ENCODE assay signal across 7 mouse cellular contexts in genomic region chr9:116122969-116123589, GRCm38 (mm10). TPM values are rescaled to one million over a fixed set of nuclear protein-coding genes. Genes with fewer than 3 reads are reported as not detected.
DNase-seq lines count a peak whose midpoint lies in the region; ATAC-seq lines count a peak whose summit lies in the region.

No protein-coding gene starts in this region.

- H3K4me2 ChIP-seq in lung, embryonic 15.5 days: no peak overlapping the region
- H3K4me2 ChIP-seq in embryonic facial prominence, embryonic 14.5 days (ENCODE audit: low read depth, low read length): no peak overlapping the region
- H3K4me2 ChIP-seq in limb, embryonic 13.5 days (replicated peaks): no peak overlapping the region
- H3K4me2 ChIP-seq in stomach, embryonic 14.5 days (replicated peaks; ENCODE audit: low read depth, low read length): no peak overlapping the region

- WGBS in lung, embryonic 15.5 days: 24% methylated on average over 9 of the region's 9 CpGs
- 27% methylated on average over 9 of the region's 9 CpGs for WGBS in embryonic facial prominence, embryonic 14.5 days
- WGBS in limb, embryonic 13.5 days: 36% methylated on average over 9 of the region's 9 CpGs
- WGBS in stomach, embryonic 14.5 days: 19% methylated on average over 9 of the region's 9 CpGs

- H3K9ac ChIP-seq in lung, embryonic 15.5 days: no peak overlapping the region
- H3K9ac ChIP-seq in embryonic facial prominence, embryonic 14.5 days (ENCODE audit: low read depth, low read length): peak overlapping the region; percentile 36; the same call in 1 of the 2 replicates
- 0 out of 2 replicates have a peak overlapping the region, but pooled peaks have one; percentile 35 for H3K9ac ChIP-seq in limb, embryonic 13.5 days
- no peak overlapping the region for H3K9ac ChIP-seq in stomach, embryonic 14.5 days (replicated peaks; ENCODE audit: low read depth, low read length)

- DNase-seq in lung, postnatal 14 days: no peak
- DNase-seq in embryonic facial prominence, embryonic 14.5 days (ENCODE audit: low spot score): peak; percentile 88
- DNase-seq in urinary bladder, postnatal 36 days (ENCODE audit: low spot score in 2 of 2): no peak
- DNase-seq in cerebellum, postnatal 36 days: no peak

- H3K9me3 ChIP-seq in lung, embryonic 15.5 days: no peaks in the 10 kb centered on the region
- H3K9me3 ChIP-seq in embryonic facial prominence, embryonic 14.5 days (ENCODE audit: control insufficient read depth, low read length): no peaks in the 10 kb centered on the region
- H3K9me3 ChIP-seq in limb, embryonic 13.5 days: no peaks in the 10 kb centered on the region
- H3K9me3 ChIP-seq in stomach, embryonic 14.5 days (ENCODE audit: control insufficient read depth, low read depth, low read length): no peaks in the 10 kb centered on the region

- H3K27ac ChIP-seq in lung, embryonic 15.5 days: peak overlapping the region; percentile 76
- H3K27ac ChIP-seq in embryonic facial prominence, embryonic 14.5 days (replicated peaks; ENCODE audit: low read depth, low read length): peak overlapping the region; percentile 89
- H3K27ac ChIP-seq in limb, embryonic 13.5 days: peak overlapping the region; percentile 79
- H3K27ac ChIP-seq in stomach, embryonic 14.5 days (ENCODE audit: low read length): peak overlapping the region; percentile 94

- H3K36me3 ChIP-seq in lung, embryonic 15.5 days: peaks cover 62% of the 10 kb centered on the region
- H3K36me3 ChIP-seq in embryonic facial prominence, embryonic 14.5 days (ENCODE audit: control insufficient read depth, insufficient read depth, low read length): peaks cover 60% of the 10 kb centered on the region
- H3K36me3 ChIP-seq in limb, embryonic 13.5 days: peaks cover 80% of the 10 kb centered on the region
- peaks cover 37% of the 10 kb centered on the region for H3K36me3 ChIP-seq in stomach, embryonic 14.5 days (ENCODE audit: control insufficient read depth, insufficient read depth, low read length)

- H3K27me3 ChIP-seq in lung, embryonic 15.5 days: no peaks in the 10 kb centered on the region
- no peaks in the 10 kb centered on the region for H3K27me3 ChIP-seq in embryonic facial prominence, embryonic 14.5 days (replicated peaks; ENCODE audit: control insufficient read depth, insufficient read depth, low read length)
- no peaks in the 10 kb centered on the region for H3K27me3 ChIP-seq in limb, embryonic 13.5 days
- H3K27me3 ChIP-seq in stomach, embryonic 14.5 days (ENCODE audit: control insufficient read depth, insufficient read depth, low read length): no peaks in the 10 kb centered on the region

- H3K4me1 ChIP-seq in lung, embryonic 15.5 days: peaks cover 42% of the 10 kb centered on the region
- peaks cover 17% of the 10 kb centered on the region for H3K4me1 ChIP-seq in embryonic facial prominence, embryonic 14.5 days (ENCODE audit: control insufficient read depth, insufficient read depth, low read length)
- H3K4me1 ChIP-seq in limb, embryonic 13.5 days: peaks cover 40% of the 10 kb centered on the region
- H3K4me1 ChIP-seq in stomach, embryonic 14.5 days (ENCODE audit: control insufficient read depth, insufficient read depth, low read length): peaks cover 16% of the 10 kb centered on the region; the same call in 1 of the 2 replicates

- ATAC-seq in lung, embryonic 15.5 days (ENCODE audit: borderline replicate concordance, extremely low read depth, low FRiP score, low TSS enrichment): peak; percentile 81
- ATAC-seq in embryonic facial prominence, embryonic 14.5 days (ENCODE audit: low read depth): peak; percentile 86
- ATAC-seq in limb, embryonic 13.5 days (ENCODE audit: low FRiP score, low read depth): peak; percentile 71
- ATAC-seq in stomach, embryonic 14.5 days (ENCODE audit: insufficient number of reproducible peaks, insufficient read depth, low FRiP score, low read depth): peak; percentile 82

- no peak overlapping the region for H3K4me3 ChIP-seq in lung, embryonic 15.5 days
- no peak overlapping the region for H3K4me3 ChIP-seq in embryonic facial prominence, embryonic 14.5 days (ENCODE audit: low read depth, low read length)
- no peak overlapping the region for H3K4me3 ChIP-seq in limb, embryonic 13.5 days
- H3K4me3 ChIP-seq in stomach, embryonic 14.5 days (ENCODE audit: low read depth, low read length): no peak overlapping the region

RNA-seq across cellular contexts. Expression of gene Tgfbr2, which starts 52.1 kb away (rescaled TPM):
- 51.4 and 53.1 TPM in 2 replicates for polyA plus RNA-seq in lung, embryonic 15.5 days (2015; fragmentation: Nextera tagmentation; extraction: Ambion mirVana)
- polyA plus RNA-seq in embryonic facial prominence, embryonic 14.5 days (2014; fragmentation: Nextera tagmentation; extraction: Ambion mirVana): 49.7 and 53.0 TPM in 2 replicates
- 39.5 and 43.1 TPM in 2 replicates for polyA plus RNA-seq in limb, embryonic 13.5 days (2015; fragmentation: Nextera tagmentation; extraction: Ambion mirVana)
- polyA plus RNA-seq in stomach, embryonic 14.5 days (2014; fragmentation: Nextera tagmentation; extraction: Ambion mirVana): 36.9 and 38.2 TPM in 2 replicates

Comparison
In these comparisons a context has a peak if more than half of its experiments do, and no peak if none do; other contexts are left out.
1. H3K9ac ChIP-seq: peak in embryonic facial prominence, embryonic 14.5 days (single experiment) and limb, embryonic 13.5 days (single experiment); none in lung, embryonic 15.5 days (single experiment) and stomach, embryonic 14.5 days (single experiment).
2. Peak in every context shown above with its lines, with median percentiles within 50 percentile points of each other: ATAC-seq and H3K27ac ChIP-seq.